Mouse (Mus musculus): ENCODE data around the gene Dab1. TPM values are rescaled to one million over a fixed set of nuclear protein-coding genes. Genes with fewer than 3 reads are reported as not detected.

Gene Dab1
- polyA plus RNA-seq, 1 experiment: not detected

- H3K27ac ChIP-seq (ENCODE audit: insufficient read depth, low read depth, low read length): no peak overlapping the region
- no peak overlapping the region for H3K4me3 ChIP-seq (ENCODE audit: insufficient read depth, low read depth, low read length)
- H3K4me1 ChIP-seq (ENCODE audit: control insufficient read depth, insufficient read depth, low read length): peaks cover 3% of the 10 kb centered on the region
- WGBS: 50% methylated on average over 3 of the region's 3 CpGs
- TF ChIP-seq POLR2A (IDR thresholded peaks at IDR 0.05; ENCODE audit: insufficient read depth, low read depth, low read length): no peak
- no peak for TF ChIP-seq CTCF (IDR thresholded peaks at IDR 0.05; ENCODE audit: insufficient read depth, low read depth, low read length)
Observed at GRCm38 (mm10) chr4:104644357-104644630, 1025.1 kb downstream of the Dab1 start.

- TF ChIP-seq CTCF (IDR thresholded peaks at IDR 0.05; ENCODE audit: insufficient read depth, low read depth, low read length) (no peak), POLR2A (IDR thresholded peaks at IDR 0.05; ENCODE audit: insufficient read depth, low read depth, low read length) (no peak)
- Histone ChIP-seq H3K27ac (ENCODE audit: insufficient read depth, low read depth, low read length) (no peak overlapping the region), H3K4me1 (ENCODE audit: control insufficient read depth, insufficient read depth, low read length) (peaks cover 7% of the 10 kb centered on the region), H3K4me3 (ENCODE audit: insufficient read depth, low read depth, low read length) (no peak overlapping the region)
- WGBS: 73% methylated on average over 4 of the region's 4 CpGs
Observed at GRCm38 (mm10) chr4:104644862-104645261, 1025.7 kb downstream of the Dab1 start.

- H3K27ac ChIP-seq (ENCODE audit: insufficient read depth, low read depth, low read length): no peak overlapping the region
- peaks cover 15% of the 10 kb centered on the region for H3K4me1 ChIP-seq (ENCODE audit: control insufficient read depth, insufficient read depth, low read length)
- WGBS: 23% methylated on average over 6 of the region's 6 CpGs
- no peak for TF ChIP-seq CTCF (IDR thresholded peaks at IDR 0.05; ENCODE audit: insufficient read depth, low read depth, low read length)
- TF ChIP-seq POLR2A (IDR thresholded peaks at IDR 0.05; ENCODE audit: insufficient read depth, low read depth, low read length): no peak
- no peak overlapping the region for H3K4me3 ChIP-seq (ENCODE audit: insufficient read depth, low read depth, low read length)
Observed at GRCm38 (mm10) chr4:104651761-104652160, 1032.6 kb downstream of the Dab1 start.

- peaks cover 12% of the 10 kb centered on the region for H3K4me1 ChIP-seq (ENCODE audit: control insufficient read depth, insufficient read depth, low read length)
- 41% methylated on average over 7 of the region's 7 CpGs for WGBS
- peak overlapping the region; percentile 72 for H3K27ac ChIP-seq (ENCODE audit: insufficient read depth, low read depth, low read length)
- no peak overlapping the region for H3K4me3 ChIP-seq (ENCODE audit: insufficient read depth, low read depth, low read length)
- no peak for TF ChIP-seq CTCF (IDR thresholded peaks at IDR 0.05; ENCODE audit: insufficient read depth, low read depth, low read length)
- no peak for TF ChIP-seq POLR2A (IDR thresholded peaks at IDR 0.05; ENCODE audit: insufficient read depth, low read depth, low read length)
Observed at GRCm38 (mm10) chr4:104656728-104657127, 1037.6 kb downstream of the Dab1 start.

- Histone ChIP-seq H3K27ac (ENCODE audit: insufficient read depth, low read depth, low read length) (no peak overlapping the region), H3K4me3 (ENCODE audit: insufficient read depth, low read depth, low read length) (no peak overlapping the region), H3K4me1 (ENCODE audit: control insufficient read depth, insufficient read depth, low read length) (peaks cover 4% of the 10 kb centered on the region)
- WGBS: 64% methylated on average over 12 of the region's 12 CpGs
- TF ChIP-seq POLR2A (IDR thresholded peaks at IDR 0.05; ENCODE audit: insufficient read depth, low read depth, low read length) (no peak), CTCF (IDR thresholded peaks at IDR 0.05; ENCODE audit: insufficient read depth, low read depth, low read length) (no peak)
Observed at GRCm38 (mm10) chr4:104662841-104663614, 1043.9 kb downstream of the Dab1 start.

- no peak overlapping the region for H3K27ac ChIP-seq (ENCODE audit: insufficient read depth, low read depth, low read length)
- H3K4me1 ChIP-seq (ENCODE audit: control insufficient read depth, insufficient read depth, low read length): peaks cover 4% of the 10 kb centered on the region
- no peak for TF ChIP-seq POLR2A (IDR thresholded peaks at IDR 0.05; ENCODE audit: insufficient read depth, low read depth, low read length)
- TF ChIP-seq CTCF (IDR thresholded peaks at IDR 0.05; ENCODE audit: insufficient read depth, low read depth, low read length): peak; percentile 25; the same call in 1 of the 2 replicates
- no peak overlapping the region for H3K4me3 ChIP-seq (ENCODE audit: insufficient read depth, low read depth, low read length)
Observed at GRCm38 (mm10) chr4:104665553-104665952, 1046.4 kb downstream of the Dab1 start.

- Histone ChIP-seq H3K4me1 (ENCODE audit: control insufficient read depth, insufficient read depth, low read length) (peaks cover 6% of the 10 kb centered on the region), H3K27ac (ENCODE audit: insufficient read depth, low read depth, low read length) (no peak overlapping the region), H3K4me3 (ENCODE audit: insufficient read depth, low read depth, low read length) (no peak overlapping the region)
- WGBS: 37% methylated on average over 10 of the region's 10 CpGs
- no peak for TF ChIP-seq CTCF (IDR thresholded peaks at IDR 0.05; ENCODE audit: insufficient read depth, low read depth, low read length)
- TF ChIP-seq POLR2A (IDR thresholded peaks at IDR 0.05; ENCODE audit: insufficient read depth, low read depth, low read length): no peak
Observed at GRCm38 (mm10) chr4:104666831-104667551, 1047.8 kb downstream of the Dab1 start.

GRCm38 (mm10) chr4:104668061-104668460 lies 1048.9 kb downstream of the Dab1 start:
- Histone ChIP-seq H3K27ac (ENCODE audit: insufficient read depth, low read depth, low read length) (no peak overlapping the region), H3K4me1 (ENCODE audit: control insufficient read depth, insufficient read depth, low read length) (peaks cover 7% of the 10 kb centered on the region), H3K4me3 (ENCODE audit: insufficient read depth, low read depth, low read length) (no peak overlapping the region)
- TF ChIP-seq CTCF (IDR thresholded peaks at IDR 0.05; ENCODE audit: insufficient read depth, low read depth, low read length) (no peak), POLR2A (IDR thresholded peaks at IDR 0.05; ENCODE audit: insufficient read depth, low read depth, low read length) (no peak)
- 90% methylated on average over 6 of the region's 6 CpGs for WGBS

GRCm38 (mm10) chr4:104669406-104669805 lies 1050.2 kb downstream of the Dab1 start:
- H3K4me1 ChIP-seq (ENCODE audit: control insufficient read depth, insufficient read depth, low read length): peaks cover 10% of the 10 kb centered on the region
- WGBS: 93% methylated on average over 3 of the region's 3 CpGs
- TF ChIP-seq POLR2A (IDR thresholded peaks at IDR 0.05; ENCODE audit: insufficient read depth, low read depth, low read length) (no peak), CTCF (IDR thresholded peaks at IDR 0.05; ENCODE audit: insufficient read depth, low read depth, low read length) (no peak)
- no peak overlapping the region for H3K4me3 ChIP-seq (ENCODE audit: insufficient read depth, low read depth, low read length)
- no peak overlapping the region for H3K27ac ChIP-seq (ENCODE audit: insufficient read depth, low read depth, low read length)

Data from olfactory bulb, adult 2 months (tissue).